Mouse (Mus musculus): ENCODE data around the gene Hist1h2be. TPM values are rescaled to one million over a fixed set of nuclear protein-coding genes. Genes with fewer than 3 reads are reported as not detected.
"Not testable (repeated sequence)": the region's sequence is repeated elsewhere in the genome, so short reads cannot be mapped to it uniquely, and the experiment has no call there.

Hist1h2be gene
- polyA plus RNA-seq, 1 experiment from 2014 or later = 0.49 TPM

GRCm38 (mm10) chr13:23575271-23575851 lies 45.6 kb downstream of the Hist1h2be start, which contains the start of gene Hist1h3d:
Hist1h3d (plus strand) TSS chr13:23575763.
- ATAC-seq (peak; percentile 20), DNase-seq (peak; percentile 66)
- Histone ChIP-seq H3K27me3 (ENCODE audit: insufficient read depth, low read length) (no peaks in the 10 kb centered on the region), H3K9me3 (ENCODE audit: low read length) (no peaks in the 10 kb centered on the region), H3K4me2 (ENCODE audit: low read depth, low read length) (peak within 1 kb of the TSS; percentile 71), H3K4me1 (ENCODE audit: insufficient read depth) (peaks cover 10% of the 10 kb centered on the region), H3K36me3 (replicated peaks; ENCODE audit: insufficient read depth, low read length) (no peaks in the 10 kb centered on the region), H3K4me3 (ENCODE audit: low read depth, low read length) (peak within 1 kb of the TSS; percentile 53), H3K9ac (replicated peaks) (peak within 1 kb of the TSS; percentile 82), H3K27ac (ENCODE audit: low read depth) (peak within 1 kb of the TSS; percentile 88)
- no peak for TF ChIP-seq CTCF (IDR thresholded peaks at IDR 0.05; ENCODE audit: low read depth)
- peak; percentile 7; the same call in 1 of the 2 replicates for TF ChIP-seq EP300 (IDR thresholded peaks at IDR 0.05; ENCODE audit: low read depth)
- 4% methylated on average over 18 of the region's 18 CpGs for WGBS (ENCODE audit: insufficient replicate concordance)

DNA sequence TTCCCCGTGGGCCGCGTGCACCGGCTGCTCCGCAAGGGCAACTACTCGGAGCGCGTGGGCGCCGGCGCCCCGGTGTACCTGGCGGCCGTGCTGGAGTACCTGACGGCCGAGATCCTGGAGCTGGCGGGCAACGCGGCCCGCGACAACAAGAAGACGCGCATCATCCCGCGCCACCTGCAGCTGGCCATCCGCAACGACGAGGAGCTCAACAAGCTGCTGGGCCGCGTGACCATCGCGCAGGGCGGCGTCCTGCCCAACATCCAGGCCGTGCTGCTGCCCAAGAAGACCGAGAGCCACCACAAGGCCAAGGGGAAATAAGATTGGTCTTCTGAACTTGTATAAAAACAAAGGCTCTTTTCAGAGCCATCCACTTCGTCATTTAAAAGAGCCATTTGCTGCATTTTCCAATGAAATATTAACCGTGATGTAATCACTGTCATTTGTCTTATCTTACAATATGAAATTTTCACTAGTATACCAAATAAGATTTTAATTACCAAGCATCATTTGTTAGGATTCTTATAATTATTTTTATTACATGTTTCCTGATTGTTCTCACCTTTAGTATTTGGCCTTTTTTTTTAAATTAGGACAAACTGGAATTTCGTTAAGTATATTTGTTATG lies 46.3 kb downstream of the Hist1h2be start:
- H3K9ac ChIP-seq (replicated peaks) = peak overlapping the region; percentile 57
- H3K27ac ChIP-seq (ENCODE audit: low read depth) = peak overlapping the region; percentile 88
- not testable (repeated sequence) for DNase-seq

DNA sequence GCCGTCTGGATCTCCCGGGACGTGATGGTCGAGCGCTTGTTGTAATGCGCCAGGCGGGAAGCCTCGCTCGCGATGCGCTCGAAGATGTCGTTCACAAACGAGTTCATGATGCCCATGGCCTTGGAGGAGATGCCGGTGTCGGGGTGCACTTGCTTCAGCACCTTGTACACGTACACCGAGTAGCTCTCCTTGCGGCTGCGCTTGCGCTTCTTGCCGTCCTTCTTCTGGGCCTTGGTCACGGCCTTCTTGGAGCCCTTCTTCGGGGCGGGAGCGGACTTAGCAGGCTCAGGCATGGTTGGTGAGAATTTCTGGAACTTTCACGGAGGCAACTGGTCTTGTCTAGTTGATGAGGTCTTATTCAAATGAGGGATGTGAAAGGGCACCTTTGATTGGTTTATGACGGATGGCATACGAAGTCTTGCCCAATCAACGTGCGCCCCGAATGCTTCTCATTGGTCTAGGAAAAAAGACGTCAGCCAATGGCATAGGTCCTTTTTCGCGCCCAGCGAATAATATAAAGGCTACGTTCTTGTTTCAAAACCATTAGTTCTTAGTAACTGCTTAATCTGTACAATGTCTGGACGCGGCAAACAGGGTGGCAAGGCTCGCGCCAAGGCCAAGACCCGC lies 46.9 kb downstream of the Hist1h2be start, which contains the start of the genes Hist1h2bf and Hist1h2ad:
TSS of gene Hist1h2bf (minus strand) at position 299 of the 627 bp plus-strand sequence.
TSS of gene Hist1h2ad (plus strand) at position 484 of the 627 bp plus-strand sequence.
- peak within 1 kb of the TSS; percentile 53 for H3K4me3 ChIP-seq (ENCODE audit: low read depth, low read length)
- peak within 1 kb of the TSS; percentile 82 for H3K9ac ChIP-seq (replicated peaks)
- TF ChIP-seq EP300 (IDR thresholded peaks at IDR 0.05; ENCODE audit: low read depth) = peak; percentile 90
- 0% methylated on average over 22 of the region's 42 CpGs for WGBS (ENCODE audit: insufficient replicate concordance)
- peaks cover 10% of the 10 kb centered on the region for H3K4me1 ChIP-seq (ENCODE audit: insufficient read depth)
- peak within 1 kb of the TSS; percentile 69 for H3K4me2 ChIP-seq (ENCODE audit: low read depth, low read length)
- H3K9me3 ChIP-seq (ENCODE audit: low read length); H3K36me3 ChIP-seq (replicated peaks; ENCODE audit: insufficient read depth, low read length); H3K27me3 ChIP-seq (ENCODE audit: insufficient read depth, low read length): not testable (repeated sequence)
- DNase-seq = peak; percentile 89
- H3K27ac ChIP-seq (ENCODE audit: low read depth) = peak within 1 kb of the TSS; percentile 98
- ATAC-seq = peak; percentile 80

More for the DNA sequence above, 46.3 kb downstream of the Hist1h2be start:
- Histone ChIP-seq H3K4me1 (ENCODE audit: insufficient read depth) (peaks cover 10% of the 10 kb centered on the region), H3K4me3 (ENCODE audit: low read depth, low read length) (peak overlapping the region; percentile 53), H3K4me2 (ENCODE audit: low read depth, low read length) (peak overlapping the region; percentile 67)
- H3K27me3 ChIP-seq (ENCODE audit: insufficient read depth, low read length); H3K9me3 ChIP-seq (ENCODE audit: low read length); H3K36me3 ChIP-seq (replicated peaks; ENCODE audit: insufficient read depth, low read length); ATAC-seq: not testable (repeated sequence)
- WGBS (ENCODE audit: insufficient replicate concordance) = 2% methylated on average over 5 of the region's 39 CpGs

DNA sequence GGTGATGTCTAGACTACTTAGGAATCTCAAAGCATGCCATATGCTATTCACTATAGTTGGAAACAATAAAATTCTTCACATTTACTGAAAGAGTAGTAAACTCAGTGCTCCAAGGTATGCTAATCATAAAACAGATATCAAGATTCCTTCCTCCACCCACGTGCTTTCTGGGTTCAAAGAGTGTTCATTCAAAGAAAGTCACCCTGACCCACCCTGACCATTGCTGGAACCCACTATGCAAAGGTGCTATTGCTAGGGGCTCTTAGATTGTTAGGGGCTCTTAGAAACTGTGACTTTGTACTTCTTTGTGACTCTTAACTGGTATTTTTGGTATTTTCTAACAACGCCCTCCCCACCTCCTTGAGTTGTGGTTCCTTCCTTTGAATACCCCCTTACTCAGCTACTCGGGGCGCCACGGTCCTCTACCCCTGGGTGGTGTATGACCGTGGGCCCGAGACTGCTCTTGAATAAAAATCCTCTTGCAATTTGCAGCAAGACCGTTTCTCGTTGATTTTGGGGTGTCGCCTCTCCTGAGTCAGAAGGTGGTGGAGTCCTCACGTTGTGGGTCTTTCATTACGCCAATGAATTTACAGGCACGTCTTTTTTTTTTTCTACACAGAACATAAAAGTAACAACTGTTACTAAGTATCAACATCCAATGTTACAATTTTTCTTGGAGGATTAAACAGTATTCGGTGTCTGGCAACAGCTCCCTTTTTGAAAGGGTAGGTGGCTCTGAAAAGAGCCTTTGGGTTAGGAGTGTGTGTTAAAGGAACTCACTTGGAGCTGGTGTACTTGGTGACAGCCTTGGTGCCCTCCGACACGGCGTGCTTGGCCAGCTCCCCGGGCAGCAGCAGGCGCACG lies 47.7 kb downstream of the Hist1h2be start:
- not testable (repeated sequence) for H3K9me3 ChIP-seq (ENCODE audit: low read length); H3K36me3 ChIP-seq (replicated peaks; ENCODE audit: insufficient read depth, low read length); H3K27me3 ChIP-seq (ENCODE audit: insufficient read depth, low read length)
- ATAC-seq (0 out of 2 replicates have a peak, but pooled peaks have one; percentile 0), DNase-seq (peak; percentile 49)
- peak overlapping the region; percentile 80 for H3K9ac ChIP-seq (replicated peaks)
- 10% methylated on average over 17 of the region's 20 CpGs for WGBS (ENCODE audit: insufficient replicate concordance)
- peak overlapping the region; percentile 98 for H3K27ac ChIP-seq (ENCODE audit: low read depth)
- H3K4me1 ChIP-seq (ENCODE audit: insufficient read depth) = peaks cover 10% of the 10 kb centered on the region
- H3K4me3 ChIP-seq (ENCODE audit: low read depth, low read length) = peak overlapping the region; percentile 52
- peak overlapping the region; percentile 69 for H3K4me2 ChIP-seq (ENCODE audit: low read depth, low read length)

GRCm38 (mm10) chr13:23572218-23573033 lies 48.5 kb downstream of the Hist1h2be start:
- Histone ChIP-seq H3K9ac (replicated peaks) (peak overlapping the region; percentile 80), H3K4me2 (ENCODE audit: low read depth, low read length) (peak overlapping the region; percentile 69), H3K4me1 (ENCODE audit: insufficient read depth) (peaks cover 10% of the 10 kb centered on the region), H3K36me3 (replicated peaks; ENCODE audit: insufficient read depth, low read length) (no peaks in the 10 kb centered on the region), H3K27me3 (ENCODE audit: insufficient read depth, low read length) (no peaks in the 10 kb centered on the region), H3K9me3 (ENCODE audit: low read length) (no peaks in the 10 kb centered on the region), H3K4me3 (ENCODE audit: low read depth, low read length) (peak overlapping the region; percentile 52), H3K27ac (ENCODE audit: low read depth) (peak overlapping the region; percentile 98)
- DNase-seq = no peak
- WGBS (ENCODE audit: insufficient replicate concordance) = 32% methylated on average over 2 of the region's 2 CpGs
- TF ChIP-seq CTCF (IDR thresholded peaks at IDR 0.05; ENCODE audit: low read depth) = no peak
- no peak for TF ChIP-seq EP300 (IDR thresholded peaks at IDR 0.05; ENCODE audit: low read depth)
- no peak for ATAC-seq

Data from liver, postnatal 0 days (tissue).